Mouse (Mus musculus) liver, embryonic 14.5 days (tissue): ENCODE measurements around the gene Ptpra.

ENCODE experiments used
- CTCF ChIP-seq: IDR thresholded peaks from 2 replicates; pipeline ENCODE4 v1.5.1; 2016; ENCODE audit warnings: antibody characterized with exemption, low read depth, control low read depth
- EP300 ChIP-seq: IDR thresholded peaks from 2 replicates; pipeline ENCODE4 v1.6.1; 2016; ENCODE audit warnings: antibody characterized with exemption, low read depth

- no peak for TF ChIP-seq EP300
- TF ChIP-seq CTCF: no peak
Observed at GRCm38 (mm10) chr2:130557462-130557861, 107.4 kb downstream of the Ptpra start.
